Mouse (Mus musculus): ENCODE measurements around the gene Cs. TPM values are rescaled to one million over a fixed set of nuclear protein-coding genes. Genes with fewer than 3 reads are reported as not detected.

The Cs gene
- polyA plus RNA-seq, 1 experiment from 2014 or later, result 85.4 TPM

- WGBS, result 49% methylated on average over 4 of the region's 4 CpGs
- Histone ChIP-seq H3K4me2 (replicated peaks; ENCODE audit: low read depth, low read length) (no peak overlapping the region), H3K27ac (ENCODE audit: low read length) (no peak overlapping the region), H3K9me3 (ENCODE audit: low read length) (no peaks in the 10 kb centered on the region), H3K4me3 (ENCODE audit: low read depth, low read length) (no peak overlapping the region), H3K4me1 (ENCODE audit: insufficient read depth, low read depth, low read length) (no peaks in the 10 kb centered on the region), H3K27me3 (replicated peaks; ENCODE audit: insufficient read depth, low read length) (no peaks in the 10 kb centered on the region), H3K9ac (replicated peaks; ENCODE audit: low read depth) (no peak overlapping the region), H3K36me3 (ENCODE audit: insufficient read depth, low read length) (peaks cover 31% of the 10 kb centered on the region; the same call in 1 of the 2 replicates)
- no peak for TF ChIP-seq CTCF (IDR thresholded peaks at IDR 0.05)
- no peak for TF ChIP-seq EP300 (IDR thresholded peaks at IDR 0.05)
- DNase-seq (ENCODE audit: low spot score) (no peak), ATAC-seq (no peak)
Measured at GRCm38 (mm10) chr10:128310902-128311301, 26.6 kb upstream of the Cs start.

GRCm38 (mm10) chr10:128315578-128315977, 22.0 kb upstream of the Cs start:
- Histone ChIP-seq H3K4me3 (ENCODE audit: low read depth, low read length) (no peak overlapping the region), H3K27me3 (replicated peaks; ENCODE audit: insufficient read depth, low read length) (no peaks in the 10 kb centered on the region), H3K9me3 (ENCODE audit: low read length) (no peaks in the 10 kb centered on the region), H3K27ac (ENCODE audit: low read length) (no peak overlapping the region), H3K9ac (replicated peaks; ENCODE audit: low read depth) (no peak overlapping the region), H3K4me2 (replicated peaks; ENCODE audit: low read depth, low read length) (no peak overlapping the region), H3K36me3 (ENCODE audit: insufficient read depth, low read length) (peaks cover 36% of the 10 kb centered on the region), H3K4me1 (ENCODE audit: insufficient read depth, low read depth, low read length) (no peaks in the 10 kb centered on the region)
- ATAC-seq (no peak), DNase-seq (ENCODE audit: low spot score) (no peak)
- 96% methylated on average over 8 of the region's 8 CpGs for WGBS
- TF ChIP-seq EP300 (IDR thresholded peaks at IDR 0.05) (no peak), CTCF (IDR thresholded peaks at IDR 0.05) (no peak)

- peak overlapping the region; percentile 67 for H3K4me2 ChIP-seq (replicated peaks; ENCODE audit: low read depth, low read length)
- H3K4me1 ChIP-seq (ENCODE audit: insufficient read depth, low read depth, low read length), result peaks cover 8% of the 10 kb centered on the region
- peaks cover 20% of the 10 kb centered on the region for H3K36me3 ChIP-seq (ENCODE audit: insufficient read depth, low read length)
- H3K4me3 ChIP-seq (ENCODE audit: low read depth, low read length), result peak overlapping the region; percentile 88
- no peak overlapping the region for H3K27ac ChIP-seq (ENCODE audit: low read length)
- no peak overlapping the region for H3K9ac ChIP-seq (replicated peaks; ENCODE audit: low read depth)
- no peaks in the 10 kb centered on the region for H3K9me3 ChIP-seq (ENCODE audit: low read length)
- DNase-seq (ENCODE audit: low spot score), result no peak
- TF ChIP-seq CTCF (IDR thresholded peaks at IDR 0.05) (no peak), EP300 (IDR thresholded peaks at IDR 0.05) (no peak)
- ATAC-seq, result no peak
- 49% methylated on average over 12 of the region's 12 CpGs for WGBS
- no peaks in the 10 kb centered on the region for H3K27me3 ChIP-seq (replicated peaks; ENCODE audit: insufficient read depth, low read length)
Measured at GRCm38 (mm10) chr10:128321641-128322040, 15.9 kb upstream of the Cs start.

- Histone ChIP-seq H3K36me3 (ENCODE audit: insufficient read depth, low read length) (peaks cover 21% of the 10 kb centered on the region), H3K9me3 (ENCODE audit: low read length) (no peaks in the 10 kb centered on the region)
- peak; percentile 94 for ATAC-seq
Measured at GRCm38 (mm10) chr10:128322141-128323108, 15.1 kb upstream of the Cs start, which contains the start of gene Cnpy2. TSS of gene Cnpy2 (plus strand) at chr10:128322459.

GRCm38 (mm10) chr10:128323516-128323915, 14.0 kb upstream of the Cs start:
- H3K36me3 ChIP-seq (ENCODE audit: insufficient read depth, low read length), result peaks cover 21% of the 10 kb centered on the region; the same call in 1 of the 2 replicates
- H3K9ac ChIP-seq (replicated peaks; ENCODE audit: low read depth), result peak overlapping the region; percentile 98
- 0 out of 2 replicates have a peak overlapping the region, but pooled peaks have one; percentile 94 for H3K27ac ChIP-seq (ENCODE audit: low read length)
- peaks cover 8% of the 10 kb centered on the region for H3K4me1 ChIP-seq (ENCODE audit: insufficient read depth, low read depth, low read length)
- H3K4me2 ChIP-seq (replicated peaks; ENCODE audit: low read depth, low read length), result peak overlapping the region; percentile 67
- no peak for ATAC-seq
- H3K9me3 ChIP-seq (ENCODE audit: low read length), result no peaks in the 10 kb centered on the region
- no peaks in the 10 kb centered on the region for H3K27me3 ChIP-seq (replicated peaks; ENCODE audit: insufficient read depth, low read length)
- peak overlapping the region; percentile 88 for H3K4me3 ChIP-seq (ENCODE audit: low read depth, low read length)
- 61% methylated on average over 8 of the region's 8 CpGs for WGBS
- no peak for DNase-seq (ENCODE audit: low spot score)
- no peak for TF ChIP-seq EP300 (IDR thresholded peaks at IDR 0.05)
- no peak for TF ChIP-seq CTCF (IDR thresholded peaks at IDR 0.05)

More at GRCm38 (mm10) chr10:128322141-128323108, 15.1 kb upstream of the Cs start, which contains the start of gene Cnpy2:
- peaks cover 8% of the 10 kb centered on the region for H3K4me1 ChIP-seq (ENCODE audit: insufficient read depth, low read depth, low read length)
- peak within 1 kb of the TSS; percentile 98 for H3K9ac ChIP-seq (replicated peaks; ENCODE audit: low read depth)
- peak; percentile 93 for DNase-seq (ENCODE audit: low spot score)
- peak within 1 kb of the TSS; percentile 94 for H3K27ac ChIP-seq (ENCODE audit: low read length)
- H3K27me3 ChIP-seq (replicated peaks; ENCODE audit: insufficient read depth, low read length), result no peaks in the 10 kb centered on the region
- WGBS, result 1% methylated on average over 40 of the region's 40 CpGs
- H3K4me3 ChIP-seq (ENCODE audit: low read depth, low read length), result peak within 1 kb of the TSS; percentile 88
- TF ChIP-seq EP300 (IDR thresholded peaks at IDR 0.05) (peak; percentile 55), CTCF (IDR thresholded peaks at IDR 0.05) (no peak)
- H3K4me2 ChIP-seq (replicated peaks; ENCODE audit: low read depth, low read length), result peak within 1 kb of the TSS; percentile 67

GRCm38 (mm10) chr10:128326825-128327224, 10.7 kb upstream of the Cs start:
- peaks cover 10% of the 10 kb centered on the region; the same call in 1 of the 2 replicates for H3K36me3 ChIP-seq (ENCODE audit: insufficient read depth, low read length)
- DNase-seq (ENCODE audit: low spot score), result no peak
- H3K27ac ChIP-seq (ENCODE audit: low read length), result no peak overlapping the region
- H3K9me3 ChIP-seq (ENCODE audit: low read length), result no peaks in the 10 kb centered on the region
- H3K9ac ChIP-seq (replicated peaks; ENCODE audit: low read depth), result no peak overlapping the region
- TF ChIP-seq CTCF (IDR thresholded peaks at IDR 0.05), result no peak
- TF ChIP-seq EP300 (IDR thresholded peaks at IDR 0.05), result no peak
- 91% methylated on average over 8 of the region's 8 CpGs for WGBS
- H3K4me3 ChIP-seq (ENCODE audit: low read depth, low read length), result no peak overlapping the region
- H3K27me3 ChIP-seq (replicated peaks; ENCODE audit: insufficient read depth, low read length), result no peaks in the 10 kb centered on the region
- H3K4me2 ChIP-seq (replicated peaks; ENCODE audit: low read depth, low read length), result no peak overlapping the region
- peaks cover 8% of the 10 kb centered on the region for H3K4me1 ChIP-seq (ENCODE audit: insufficient read depth, low read depth, low read length)
- no peak for ATAC-seq

All from lung, postnatal 0 days (tissue).